Mouse (Mus musculus): ENCODE results near the gene Aif1l. TPM values are rescaled to one million over a fixed set of nuclear protein-coding genes. Genes with fewer than 3 reads are reported as not detected.
"Not testable (repeated sequence)": the region's sequence is repeated elsewhere in the genome, so short reads cannot be mapped to it uniquely, and the experiment has no call there.

Gene Aif1l
- 3.5 and 9.0 TPM in 2 replicates for polyA plus RNA-seq (2012; rRNA removed)

DNA sequence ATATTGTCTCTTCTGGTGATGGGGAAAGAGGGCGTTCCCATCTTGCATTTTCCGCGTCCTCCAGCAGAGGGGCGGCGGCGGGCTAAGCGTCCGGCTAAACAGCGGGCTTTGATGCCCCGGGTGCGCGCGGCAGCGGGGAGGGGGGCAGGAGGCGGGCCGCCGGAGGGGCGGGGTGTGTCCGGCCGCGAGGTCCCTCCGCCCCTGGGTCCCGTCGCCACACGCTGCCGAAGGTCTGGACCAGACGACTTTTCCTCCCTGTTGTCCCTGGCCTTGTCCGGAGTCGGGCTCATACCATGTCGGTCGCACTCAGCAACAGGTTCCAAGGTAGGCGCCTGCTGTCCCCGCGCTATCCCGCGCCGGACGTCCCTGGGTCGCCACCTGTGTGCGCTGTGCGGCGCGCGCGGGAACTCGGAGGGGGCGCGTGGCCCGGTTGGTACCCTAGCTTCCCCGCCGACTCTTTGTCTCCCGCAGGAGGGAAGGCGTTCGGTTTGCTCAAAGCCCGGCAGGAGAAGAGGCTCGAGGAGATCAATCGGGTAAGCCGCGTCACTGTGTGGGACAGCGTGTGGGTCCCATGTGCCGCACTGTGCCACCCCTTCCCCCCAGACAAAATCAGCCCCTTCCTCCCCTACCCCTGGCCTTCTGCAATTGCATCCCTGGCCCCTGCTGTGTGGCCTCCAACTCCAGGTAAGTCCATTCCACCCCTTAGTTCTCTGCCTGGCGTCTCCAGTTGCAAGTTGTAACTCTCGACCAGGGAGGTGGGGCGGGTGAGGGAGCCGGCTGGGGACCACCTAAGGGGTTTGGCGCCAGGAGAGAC lies at the start of gene Aif1l:
Gene Aif1l (plus strand): TSS at position 82 of the 814 bp plus-strand sequence.
- TF ChIP-seq POLR2A (IDR thresholded peaks at IDR 0.05; ENCODE audit: borderline replicate concordance, extremely low read depth, low read depth, low read length) (no peak), CTCF (IDR thresholded peaks at IDR 0.05; ENCODE audit: insufficient read depth, low read length) (no peak)
- peak; percentile 34 for DNase-seq
- 0 out of 2 replicates have a peak, but pooled peaks cover 4% of the 10 kb centered on the region for H3K4me1 ChIP-seq (ENCODE audit: control insufficient read depth, insufficient read depth, low read length)
- WGBS, result under 1% methylated on average over 63 of the region's 66 CpGs
- peak within 1 kb of the TSS; percentile 64 for H3K4me3 ChIP-seq (replicated peaks; ENCODE audit: extremely low read depth, low read depth, low read length)

- TF ChIP-seq CTCF (IDR thresholded peaks at IDR 0.05; ENCODE audit: insufficient read depth, low read length) (no peak), POLR2A (IDR thresholded peaks at IDR 0.05; ENCODE audit: borderline replicate concordance, extremely low read depth, low read depth, low read length) (no peak)
- WGBS, result 71% methylated on average over 4 of the region's 4 CpGs
Measured at GRCm38 (mm10) chr2:31900932-31901331, 49.0 kb upstream of the Aif1l start.

GRCm38 (mm10) chr2:31901659-31902362 lies 48.1 kb upstream of the Aif1l start:
- DNase-seq, result no peak
- Histone ChIP-seq H3K4me3 (replicated peaks; ENCODE audit: extremely low read depth, low read depth, low read length) (no peak overlapping the region), H3K4me1 (ENCODE audit: control insufficient read depth, insufficient read depth, low read length) (no peaks in the 10 kb centered on the region)
- 55% methylated on average over 4 of the region's 4 CpGs for WGBS
- TF ChIP-seq POLR2A (IDR thresholded peaks at IDR 0.05; ENCODE audit: borderline replicate concordance, extremely low read depth, low read depth, low read length) (no peak), CTCF (IDR thresholded peaks at IDR 0.05; ENCODE audit: insufficient read depth, low read length) (no peak)

More at GRCm38 (mm10) chr2:31900932-31901331, 49.0 kb upstream of the Aif1l start:
- Histone ChIP-seq H3K4me3 (replicated peaks; ENCODE audit: extremely low read depth, low read depth, low read length) (no peak overlapping the region), H3K4me1 (ENCODE audit: control insufficient read depth, insufficient read depth, low read length) (no peaks in the 10 kb centered on the region)
- DNase-seq, result no peak

- no peak overlapping the region for H3K4me3 ChIP-seq (replicated peaks; ENCODE audit: extremely low read depth, low read depth, low read length)
- no peak for DNase-seq
- no peaks in the 10 kb centered on the region for H3K4me1 ChIP-seq (ENCODE audit: control insufficient read depth, insufficient read depth, low read length)
- TF ChIP-seq POLR2A (IDR thresholded peaks at IDR 0.05; ENCODE audit: borderline replicate concordance, extremely low read depth, low read depth, low read length) (no peak), CTCF (IDR thresholded peaks at IDR 0.05; ENCODE audit: insufficient read depth, low read length) (no peak)
- 41% methylated on average over 6 of the region's 6 CpGs for WGBS
Measured at GRCm38 (mm10) chr2:31904089-31904488, 45.9 kb upstream of the Aif1l start.

DNA sequence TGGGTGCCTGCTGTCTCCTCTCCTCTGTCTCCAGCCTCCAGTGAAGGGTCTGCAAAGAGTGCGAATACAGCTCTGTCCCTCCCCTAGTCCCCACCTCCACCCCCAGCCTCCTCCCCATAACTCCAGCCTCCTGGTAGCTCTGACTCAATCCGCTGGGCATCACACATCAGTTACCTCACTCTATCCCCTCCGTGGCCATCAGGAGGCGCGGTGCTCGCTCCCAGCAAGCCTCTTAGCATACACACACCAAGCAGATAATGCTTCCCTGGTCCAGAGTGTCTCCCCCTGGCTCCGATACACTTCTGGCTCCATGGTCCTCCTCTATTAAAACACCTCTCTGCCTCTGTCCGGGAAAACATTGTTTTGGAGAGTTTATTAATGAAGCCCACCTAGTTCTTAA lies 45.3 kb upstream of the Aif1l start:
- H3K4me3 ChIP-seq (replicated peaks; ENCODE audit: extremely low read depth, low read depth, low read length), result no peak overlapping the region
- H3K4me1 ChIP-seq (ENCODE audit: control insufficient read depth, insufficient read depth, low read length), result no peaks in the 10 kb centered on the region
- 25% methylated on average over 8 of the region's 8 CpGs for WGBS
- no peak for TF ChIP-seq POLR2A (IDR thresholded peaks at IDR 0.05; ENCODE audit: borderline replicate concordance, extremely low read depth, low read depth, low read length)
- 0 out of 2 replicates have a peak, but pooled peaks have one; percentile 13 for TF ChIP-seq CTCF (IDR thresholded peaks at IDR 0.05; ENCODE audit: insufficient read depth, low read length)
- no peak for DNase-seq

DNA sequence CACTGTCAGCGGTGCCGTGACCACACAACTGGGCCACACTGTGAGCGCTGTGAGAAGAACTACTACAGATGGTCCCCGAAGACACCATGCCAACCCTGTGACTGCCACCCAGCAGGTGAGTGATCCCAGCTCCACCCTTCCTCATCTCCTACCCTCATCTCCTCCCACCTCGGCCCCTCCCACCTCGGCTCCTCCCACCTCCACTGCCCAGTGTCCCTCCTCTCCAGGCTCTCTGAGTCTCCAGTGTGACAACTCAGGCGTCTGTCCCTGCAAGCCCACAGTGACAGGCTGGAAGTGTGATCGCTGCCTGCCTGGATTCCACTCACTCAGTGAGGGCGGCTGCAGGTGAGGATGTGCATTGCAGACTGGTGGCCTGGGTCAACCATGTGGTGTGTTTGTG lies 44.3 kb upstream of the Aif1l start:
- no peak overlapping the region for H3K4me3 ChIP-seq (replicated peaks; ENCODE audit: extremely low read depth, low read depth, low read length)
- DNase-seq, result no peak
- WGBS, result 47% methylated on average over 9 of the region's 9 CpGs
- H3K4me1 ChIP-seq (ENCODE audit: control insufficient read depth, insufficient read depth, low read length), result no peaks in the 10 kb centered on the region
- no peak for TF ChIP-seq CTCF (IDR thresholded peaks at IDR 0.05; ENCODE audit: insufficient read depth, low read length)
- TF ChIP-seq POLR2A (IDR thresholded peaks at IDR 0.05; ENCODE audit: borderline replicate concordance, extremely low read depth, low read depth, low read length), result no peak

GRCm38 (mm10) chr2:31906407-31906806 lies 43.5 kb upstream of the Aif1l start:
- 57% methylated on average over 9 of the region's 9 CpGs for WGBS
- Histone ChIP-seq H3K4me3 (replicated peaks; ENCODE audit: extremely low read depth, low read depth, low read length) (no peak overlapping the region), H3K4me1 (ENCODE audit: control insufficient read depth, insufficient read depth, low read length) (no peaks in the 10 kb centered on the region)
- no peak for DNase-seq
- TF ChIP-seq CTCF (IDR thresholded peaks at IDR 0.05; ENCODE audit: insufficient read depth, low read length), result no peak
- TF ChIP-seq POLR2A (IDR thresholded peaks at IDR 0.05; ENCODE audit: borderline replicate concordance, extremely low read depth, low read depth, low read length), result no peak

- no peak for DNase-seq
- no peak overlapping the region for H3K4me3 ChIP-seq (replicated peaks; ENCODE audit: extremely low read depth, low read depth, low read length)
- no peaks in the 10 kb centered on the region for H3K4me1 ChIP-seq (ENCODE audit: control insufficient read depth, insufficient read depth, low read length)
- 76% methylated on average over 4 of the region's 4 CpGs for WGBS
- TF ChIP-seq POLR2A (IDR thresholded peaks at IDR 0.05; ENCODE audit: borderline replicate concordance, extremely low read depth, low read depth, low read length) (no peak), CTCF (IDR thresholded peaks at IDR 0.05; ENCODE audit: insufficient read depth, low read length) (peak; percentile 33; the same call in 1 of the 2 replicates)
Measured at GRCm38 (mm10) chr2:31912575-31912974, 37.4 kb upstream of the Aif1l start.

GRCm38 (mm10) chr2:31914213-31914612 lies 35.7 kb upstream of the Aif1l start:
- not testable (repeated sequence) for H3K4me1 ChIP-seq (ENCODE audit: control insufficient read depth, insufficient read depth, low read length); H3K4me3 ChIP-seq (replicated peaks; ENCODE audit: extremely low read depth, low read depth, low read length); DNase-seq

- Histone ChIP-seq H3K4me1 (ENCODE audit: control insufficient read depth, insufficient read depth, low read length) (no peaks in the 10 kb centered on the region), H3K4me3 (replicated peaks; ENCODE audit: extremely low read depth, low read depth, low read length) (no peak overlapping the region)
- peak; percentile 67 for DNase-seq
- TF ChIP-seq CTCF (IDR thresholded peaks at IDR 0.05; ENCODE audit: insufficient read depth, low read length), result peak; percentile 99
- no peak for TF ChIP-seq POLR2A (IDR thresholded peaks at IDR 0.05; ENCODE audit: borderline replicate concordance, extremely low read depth, low read depth, low read length)
- 21% methylated on average over 4 of the region's 4 CpGs for WGBS
Measured at GRCm38 (mm10) chr2:31915112-31915511, 34.8 kb upstream of the Aif1l start.

Measured in lung, adult 2 months (tissue).